Mouse (Mus musculus): ENCODE data around the gene Pth2. TPM values are rescaled to one million over a fixed set of nuclear protein-coding genes. Genes with fewer than 3 reads are reported as not detected.

Pth2 gene
- polyA plus RNA-seq, 1 experiment from 2014 or later = not detected

DNA sequence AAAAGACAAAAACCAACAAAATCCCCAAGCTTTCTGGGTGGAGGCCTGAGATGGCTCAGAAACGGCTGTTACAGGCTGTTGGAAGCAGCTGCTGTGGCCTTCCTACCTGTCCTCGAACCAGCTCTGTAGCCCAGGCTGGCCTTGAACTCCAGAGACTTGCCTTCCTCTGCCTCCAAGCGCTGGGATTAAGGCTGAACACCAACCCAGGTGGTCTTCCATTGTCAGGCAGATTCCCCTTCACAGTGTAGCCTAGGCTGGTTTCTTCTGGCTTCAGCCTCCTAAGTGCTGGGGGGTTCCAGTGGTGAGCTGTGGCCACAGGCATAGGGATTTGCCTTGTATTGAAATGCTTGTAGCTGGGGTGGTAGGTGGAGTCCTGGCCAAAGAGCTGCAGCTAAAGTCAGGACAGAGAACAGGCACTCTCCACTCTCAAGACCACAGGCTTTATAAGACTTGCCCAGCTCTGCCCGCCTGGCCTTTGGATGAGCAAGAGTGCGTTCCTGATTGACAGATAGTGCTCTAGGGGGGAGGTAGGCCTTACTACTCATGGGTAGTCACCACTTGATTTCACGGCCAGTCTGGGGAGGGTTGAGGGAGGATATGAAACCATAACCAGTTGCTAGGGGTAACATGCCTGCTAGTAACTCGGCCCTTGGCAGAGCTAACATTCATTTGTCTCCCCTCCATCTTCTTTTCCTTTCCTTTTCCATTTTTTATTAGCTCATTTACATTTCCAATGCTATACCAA is 48.8 kb downstream of the Pth2 start:
- ATAC-seq (ENCODE audit: low read depth) = no peak
- H3K9me3 ChIP-seq (ENCODE audit: control insufficient read depth, low read length) = no peaks in the 10 kb centered on the region
- H3K9ac ChIP-seq (ENCODE audit: low read length) = no peak overlapping the region
- WGBS = 83% methylated on average over 7 of the region's 7 CpGs
- H3K27ac ChIP-seq (ENCODE audit: low read length) = no peak overlapping the region
- H3K27me3 ChIP-seq (ENCODE audit: control insufficient read depth, insufficient read depth, low read depth, low read length) = no peaks in the 10 kb centered on the region
- H3K4me2 ChIP-seq (ENCODE audit: low read depth, low read length) = no peak overlapping the region
- peaks cover 54% of the 10 kb centered on the region for H3K36me3 ChIP-seq (ENCODE audit: control insufficient read depth, insufficient read depth, low read length)
- H3K4me3 ChIP-seq (ENCODE audit: low read length) = no peak overlapping the region
- peaks cover 16% of the 10 kb centered on the region for H3K4me1 ChIP-seq (replicated peaks; ENCODE audit: control insufficient read depth, insufficient read depth, low read length)

DNA sequence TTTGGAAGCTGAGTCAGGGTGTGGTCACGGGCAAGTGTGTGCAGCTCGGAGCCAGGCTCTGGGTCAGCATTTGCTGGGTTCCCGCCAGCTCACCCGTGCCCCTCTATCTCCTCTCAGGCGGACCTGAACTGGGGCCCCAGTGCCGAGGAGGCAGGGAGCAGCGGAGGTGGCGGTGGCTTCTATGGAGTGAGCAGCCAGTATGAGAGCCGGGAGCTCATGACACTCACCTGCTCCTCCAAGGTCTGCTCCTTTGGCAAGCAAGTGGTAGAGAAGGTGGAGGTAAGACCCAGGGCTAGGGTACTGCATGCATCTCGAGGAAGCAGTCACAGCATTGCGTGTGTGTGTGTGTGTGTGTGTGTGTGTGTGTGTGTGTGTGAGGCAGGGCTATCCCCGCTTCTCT is 50.4 kb downstream of the Pth2 start:
- no peaks in the 10 kb centered on the region for H3K27me3 ChIP-seq (ENCODE audit: control insufficient read depth, insufficient read depth, low read depth, low read length)
- WGBS = 82% methylated on average over 12 of the region's 12 CpGs
- no peak overlapping the region for H3K4me2 ChIP-seq (ENCODE audit: low read depth, low read length)
- H3K36me3 ChIP-seq (ENCODE audit: control insufficient read depth, insufficient read depth, low read length) = peaks cover 44% of the 10 kb centered on the region
- H3K4me1 ChIP-seq (replicated peaks; ENCODE audit: control insufficient read depth, insufficient read depth, low read length) = peaks cover 22% of the 10 kb centered on the region
- no peak overlapping the region for H3K4me3 ChIP-seq (ENCODE audit: low read length)
- no peak overlapping the region for H3K9ac ChIP-seq (ENCODE audit: low read length)
- H3K27ac ChIP-seq (ENCODE audit: low read length) = no peak overlapping the region
- H3K9me3 ChIP-seq (ENCODE audit: control insufficient read depth, low read length) = no peaks in the 10 kb centered on the region
- no peak for ATAC-seq (ENCODE audit: low read depth)

Small RNA genes within 50 kb of the gene (microRNA-seq; reads per million reads assigned to microRNA genes)
- not detected for gene Mir7055

Other genes with a start within 250 kb of the Pth2 start
- gene Tsks, start 237.8 kb upstream of the Pth2 start, polyA plus RNA-seq (2015; fragmentation: Nextera tagmentation; extraction: Ambion mirVana) = 0.15 and 0.44 TPM in 2 replicates
- gene Cpt1c, start 206.1 kb upstream of the Pth2 start, polyA plus RNA-seq (2015; fragmentation: Nextera tagmentation; extraction: Ambion mirVana) = 17.1 and 17.5 TPM in 2 replicates
- 413 and 457 TPM in 2 replicates for gene Prmt1, start 194.4 kb upstream of the Pth2 start, polyA plus RNA-seq (2015; fragmentation: Nextera tagmentation; extraction: Ambion mirVana)
- gene Irf3, start 183.3 kb upstream of the Pth2 start, polyA plus RNA-seq (2015; fragmentation: Nextera tagmentation; extraction: Ambion mirVana) = 96.5 and 108 TPM in 2 replicates
- 62.0 and 64.5 TPM in 2 replicates for gene Bcl2l12, start 182.3 kb upstream of the Pth2 start, polyA plus RNA-seq (2015; fragmentation: Nextera tagmentation; extraction: Ambion mirVana)
- 28.9 and 30.7 TPM in 2 replicates for gene Scaf1, start 164.6 kb upstream of the Pth2 start, polyA plus RNA-seq (2015; fragmentation: Nextera tagmentation; extraction: Ambion mirVana)
- gene Rras, start 163.0 kb upstream of the Pth2 start, polyA plus RNA-seq (2015; fragmentation: Nextera tagmentation; extraction: Ambion mirVana) = 54.6 and 59.7 TPM in 2 replicates
- 9.2 TPM in 2 replicates for gene Prr12, start 128.1 kb upstream of the Pth2 start, polyA plus RNA-seq (2015; fragmentation: Nextera tagmentation; extraction: Ambion mirVana)
- 72.5 and 77.8 TPM in 2 replicates for gene Nosip, start 118.6 kb upstream of the Pth2 start, polyA plus RNA-seq (2015; fragmentation: Nextera tagmentation; extraction: Ambion mirVana)
- gene Prrg2, start 118.3 kb upstream of the Pth2 start, polyA plus RNA-seq (2015; fragmentation: Nextera tagmentation; extraction: Ambion mirVana) = 28.7 and 31.9 TPM in 2 replicates
- gene Rcn3, start 88.8 kb upstream of the Pth2 start, polyA plus RNA-seq (2015; fragmentation: Nextera tagmentation; extraction: Ambion mirVana) = 308 and 326 TPM in 2 replicates
- gene Fcgrt, start 77.1 kb upstream of the Pth2 start, polyA plus RNA-seq (2015; fragmentation: Nextera tagmentation; extraction: Ambion mirVana) = 93.7 and 97.1 TPM in 2 replicates
- 1,430 and 1,443 TPM in 2 replicates for gene Rps11, start 56.6 kb upstream of the Pth2 start, polyA plus RNA-seq (2015; fragmentation: Nextera tagmentation; extraction: Ambion mirVana)
- 1,289 and 1,305 TPM in 2 replicates for gene Rpl13a, start 52.2 kb upstream of the Pth2 start, polyA plus RNA-seq (2015; fragmentation: Nextera tagmentation; extraction: Ambion mirVana)
- 0.31 and 0.60 TPM in 2 replicates for gene Gm45713, start 44.8 kb upstream of the Pth2 start, polyA plus RNA-seq (2015; fragmentation: Nextera tagmentation; extraction: Ambion mirVana)
- gene Flt3l, start 44.6 kb upstream of the Pth2 start, polyA plus RNA-seq (2015; fragmentation: Nextera tagmentation; extraction: Ambion mirVana) = 2.4 and 3.0 TPM in 2 replicates
- 99.2 and 100 TPM in 2 replicates for gene Pih1d1, start 26.7 kb upstream of the Pth2 start, polyA plus RNA-seq (2015; fragmentation: Nextera tagmentation; extraction: Ambion mirVana)
- 55.4 and 57.4 TPM in 2 replicates for gene Aldh16a1, start 26.4 kb upstream of the Pth2 start, polyA plus RNA-seq (2015; fragmentation: Nextera tagmentation; extraction: Ambion mirVana)
- gene Slc17a7, start 17.0 kb upstream of the Pth2 start, polyA plus RNA-seq (2015; fragmentation: Nextera tagmentation; extraction: Ambion mirVana) = 0.34 and 0.99 TPM in 2 replicates
- not detected in 2 replicates for gene Gfy, start 1.4 kb upstream of the Pth2 start, polyA plus RNA-seq (2015; fragmentation: Nextera tagmentation; extraction: Ambion mirVana)
- 1.3 TPM in 2 replicates for gene Ccdc155, start 23.9 kb downstream of the Pth2 start, polyA plus RNA-seq (2015; fragmentation: Nextera tagmentation; extraction: Ambion mirVana)
- gene Dkkl1, start 31.2 kb downstream of the Pth2 start, polyA plus RNA-seq (2015; fragmentation: Nextera tagmentation; extraction: Ambion mirVana) = 0.84 and 1.6 TPM in 2 replicates
- 134 and 148 TPM in 2 replicates for gene Tead2, start 34.8 kb downstream of the Pth2 start, polyA plus RNA-seq (2015; fragmentation: Nextera tagmentation; extraction: Ambion mirVana)
- gene Cd37, start 58.1 kb downstream of the Pth2 start, polyA plus RNA-seq (2015; fragmentation: Nextera tagmentation; extraction: Ambion mirVana) = 3.0 and 4.6 TPM in 2 replicates
- 0.23 TPM in 1 of 2 replicates, not detected in the other for gene Slc6a16, start 60.1 kb downstream of the Pth2 start, polyA plus RNA-seq (2015; fragmentation: Nextera tagmentation; extraction: Ambion mirVana)
- not detected in 2 replicates for gene Slc6a21, start 96.5 kb downstream of the Pth2 start, polyA plus RNA-seq (2015; fragmentation: Nextera tagmentation; extraction: Ambion mirVana)
- 19.6 and 25.0 TPM in 2 replicates for gene Trpm4, start 152.8 kb downstream of the Pth2 start, polyA plus RNA-seq (2015; fragmentation: Nextera tagmentation; extraction: Ambion mirVana)
- gene Hrc, start 154.3 kb downstream of the Pth2 start, polyA plus RNA-seq (2015; fragmentation: Nextera tagmentation; extraction: Ambion mirVana) = 1.8 and 2.0 TPM in 2 replicates
- 2.2 and 2.5 TPM in 2 replicates for gene Ppfia3, start 186.0 kb downstream of the Pth2 start, polyA plus RNA-seq (2015; fragmentation: Nextera tagmentation; extraction: Ambion mirVana)
- 0.53 TPM in 2 replicates for gene Lin7b, start 189.6 kb downstream of the Pth2 start, polyA plus RNA-seq (2015; fragmentation: Nextera tagmentation; extraction: Ambion mirVana)
- 181 and 191 TPM in 2 replicates for gene Snrnp70, start 214.7 kb downstream of the Pth2 start, polyA plus RNA-seq (2015; fragmentation: Nextera tagmentation; extraction: Ambion mirVana)
- gene Kcna7, start 224.7 kb downstream of the Pth2 start, polyA plus RNA-seq (2015; fragmentation: Nextera tagmentation; extraction: Ambion mirVana) = not detected in 2 replicates
- gene Ntf5, start 232.7 kb downstream of the Pth2 start, polyA plus RNA-seq (2015; fragmentation: Nextera tagmentation; extraction: Ambion mirVana) = 3.2 and 3.5 TPM in 2 replicates
- 2.3 and 3.3 TPM in 2 replicates for gene Lhb, start 239.8 kb downstream of the Pth2 start, polyA plus RNA-seq (2015; fragmentation: Nextera tagmentation; extraction: Ambion mirVana)

All from lung, embryonic 16.5 days (tissue).